Mouse (Mus musculus) limb, embryonic 11.5 days (tissue): ENCODE measurements around the gene Tnfrsf11a. TPM values are rescaled to one million over a fixed set of nuclear protein-coding genes. Genes with fewer than 3 reads are reported as not detected.
A peak's percentile ranks its signal among the peaks of the same experiment; 100 is the strongest.

Experiments used
- ATAC-seq: fragments of 200-750 bp; cut with Nextera tagmentation; 2 replicates; pipeline ENCODE4 v1.8.0; 2017; ENCODE audit warnings: low read depth; ENCODE audit not compliant: insufficient number of reproducible peaks, low FRiP score, low TSS enrichment
- DNase-seq: peaks from one replicate; pipeline ENCODE4 v3.0.0-alpha.2; 2015; ENCODE audit warnings: low spot score
- H3K27ac ChIP-seq: fragments of 300-500 bp; sonication (generic); replicated peaks from 2 replicates; pipeline ENCODE4 v1.5.1; 2014; ENCODE audit warnings: low read depth, mild to moderate bottlenecking, low read length
- H3K27me3 ChIP-seq: fragments of 300-500 bp; sonication (generic); 2 replicates; pipeline ENCODE4 v1.6.1; 2014; ENCODE audit warnings: mild to moderate bottlenecking, low read length, mixed read lengths; ENCODE audit not compliant: control insufficient read depth, insufficient read depth
- H3K36me3 ChIP-seq: fragments of 300-500 bp; sonication (generic); 2 replicates; pipeline ENCODE4 v1.6.1; 2014; ENCODE audit warnings: mild to moderate bottlenecking, low read length, moderate library complexity, mixed read lengths; ENCODE audit not compliant: control insufficient read depth, insufficient read depth
- H3K4me1 ChIP-seq: fragments of 300-500 bp; sonication (generic); 2 replicates; pipeline ENCODE4 v1.6.1; 2014; ENCODE audit warnings: low read length, mixed read lengths; ENCODE audit not compliant: control insufficient read depth, insufficient read depth
- H3K4me2 ChIP-seq: fragments of 300-500 bp; sonication (generic); 2 replicates; pipeline ENCODE4 v1.6.1; 2014; ENCODE audit warnings: low read depth, mild to moderate bottlenecking, moderate library complexity; ENCODE audit not compliant: severe bottlenecking
- H3K4me3 ChIP-seq: fragments of 300-500 bp; sonication (generic); 2 replicates; pipeline ENCODE4 v1.5.1; 2014; ENCODE audit warnings: low read depth, low read length
- H3K9ac ChIP-seq: fragments of 300-500 bp; sonication (generic); 2 replicates; pipeline ENCODE4 v1.6.1; 2014; ENCODE audit warnings: mild to moderate bottlenecking, low read length
- H3K9me3 ChIP-seq: fragments of 300-500 bp; sonication (generic); 2 replicates; pipeline ENCODE4 v1.6.1; 2016; ENCODE audit warnings: low read length; ENCODE audit not compliant: control insufficient read depth
- WGBS: fragments of 180-500 bp; shearing (Covaris S2); extraction: QIAGEN DNeasy Blood & Tissue Kit; methylation state at CpG from one replicate; pipeline ENCODE4 v1.1.7; 2014; 5-methylcytosine and 5-hydroxymethylcytosine counted together
- polyA plus RNA-seq: library from polyadenylated mRNA; unstranded; fragments of >200 nt; fragmentation: Nextera tagmentation; extraction: Ambion mirVana; gene quantifications from 2 replicates; pipeline ENCODE4 v1.2.1, GENCODE M21; 2014

Tnfrsf11a gene
- polyA plus RNA-seq, 1 experiment from 2014 or later, result 0.43 TPM

GRCm38 (mm10) chr1:105885101-105885500 lies 104.6 kb downstream of the Tnfrsf11a start:
- 95% methylated on average over 1 of the region's 1 CpGs for WGBS
- no peak for DNase-seq
- no peak overlapping the region for H3K4me3 ChIP-seq
- no peak for ATAC-seq
- H3K9ac ChIP-seq, result no peak overlapping the region
- H3K4me1 ChIP-seq, result no peaks in the 10 kb centered on the region
- no peak overlapping the region for H3K27ac ChIP-seq
- no peaks in the 10 kb centered on the region for H3K9me3 ChIP-seq
- H3K36me3 ChIP-seq, result no peaks in the 10 kb centered on the region
- H3K27me3 ChIP-seq, result no peaks in the 10 kb centered on the region
- no peak overlapping the region for H3K4me2 ChIP-seq

- H3K4me3 ChIP-seq, result no peak overlapping the region
- ATAC-seq (no peak), DNase-seq (no peak)
- H3K27me3 ChIP-seq, result no peaks in the 10 kb centered on the region
- H3K4me2 ChIP-seq, result no peak overlapping the region
- H3K9me3 ChIP-seq, result no peaks in the 10 kb centered on the region
- 84% methylated on average over 5 of the region's 5 CpGs for WGBS
- no peak overlapping the region for H3K9ac ChIP-seq
- H3K36me3 ChIP-seq, result no peaks in the 10 kb centered on the region
- no peaks in the 10 kb centered on the region for H3K4me1 ChIP-seq
- no peak overlapping the region for H3K27ac ChIP-seq
These were observed 105.1 kb downstream of the Tnfrsf11a start for GRCm38 (mm10) chr1:105885575-105885974.

GRCm38 (mm10) chr1:105886358-105886757 lies 105.8 kb downstream of the Tnfrsf11a start:
- H3K36me3 ChIP-seq, result no peaks in the 10 kb centered on the region
- no peak overlapping the region for H3K9ac ChIP-seq
- no peaks in the 10 kb centered on the region for H3K9me3 ChIP-seq
- H3K4me1 ChIP-seq, result no peaks in the 10 kb centered on the region
- ATAC-seq (no peak), DNase-seq (no peak)
- H3K27ac ChIP-seq, result no peak overlapping the region
- no peak overlapping the region for H3K4me3 ChIP-seq
- H3K4me2 ChIP-seq, result no peak overlapping the region
- H3K27me3 ChIP-seq, result no peaks in the 10 kb centered on the region
- 64% methylated on average over 5 of the region's 5 CpGs for whole genome bisulfite sequencing

- Histone ChIP-seq H3K27me3 (no peaks in the 10 kb centered on the region), H3K9me3 (no peaks in the 10 kb centered on the region), H3K4me3 (no peak overlapping the region), H3K4me2 (no peak overlapping the region), H3K27ac (no peak overlapping the region), H3K9ac (no peak overlapping the region), H3K36me3 (no peaks in the 10 kb centered on the region), H3K4me1 (no peaks in the 10 kb centered on the region)
- ATAC-seq (no peak), DNase-seq (peak; percentile 90)
- WGBS, result 38% methylated on average over 15 of the region's 15 CpGs
These were observed 110.7 kb downstream of the Tnfrsf11a start for GRCm38 (mm10) chr1:105891032-105891725.

- Histone ChIP-seq H3K9me3 (no peaks in the 10 kb centered on the region), H3K4me2 (no peak overlapping the region), H3K4me1 (no peaks in the 10 kb centered on the region), H3K4me3 (no peak overlapping the region), H3K36me3 (no peaks in the 10 kb centered on the region), H3K9ac (no peak overlapping the region), H3K27me3 (no peaks in the 10 kb centered on the region), H3K27ac (no peak overlapping the region)
- DNase-seq (no peak), ATAC-seq (no peak)
- 78% methylated on average over 5 of the region's 5 CpGs for WGBS
These were observed 114.5 kb downstream of the Tnfrsf11a start for GRCm38 (mm10) chr1:105895019-105895418.

Other genes starting within 250 kb of the Tnfrsf11a start
- 12.5 and 13.7 TPM in 2 replicates for gene Pign, start 117.0 kb upstream of the Tnfrsf11a start, polyA plus RNA-seq
- 19.2 and 22.2 TPM in 2 replicates for gene Relch, start 116.9 kb upstream of the Tnfrsf11a start, polyA plus RNA-seq
- 1.5 and 1.8 TPM in 2 replicates for gene Zcchc2, start 209.7 kb downstream of the Tnfrsf11a start, polyA plus RNA-seq